16 mouse cellular contexts compared by ENCODE assay signal in the genomic region with DNA sequence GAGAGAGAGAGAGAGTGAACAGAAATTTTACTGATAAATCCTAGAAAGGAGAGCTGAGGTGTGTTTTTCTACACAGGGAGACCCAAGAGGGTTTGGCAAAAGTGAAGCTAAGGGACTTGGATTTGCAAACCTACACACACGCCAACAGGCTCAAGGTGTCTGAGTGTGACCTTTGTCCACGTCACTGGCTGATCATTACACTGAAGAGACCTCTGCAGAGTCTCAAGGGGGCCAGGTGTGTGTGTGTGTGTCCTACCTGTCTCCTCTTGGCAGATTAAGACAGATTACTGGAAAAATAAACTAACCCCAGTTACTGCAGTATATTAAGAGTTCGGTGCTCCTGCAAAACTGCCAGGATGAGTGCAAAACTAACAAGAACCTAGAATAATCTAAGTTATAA.
"Had no signal": no experiment of that assay in that cellular context is flagged by ENCODE, and none has a peak within 500 bp of the region (broad histone marks: within the 10 kb centered on the region; RNA-seq: fewer than 3 reads in every experiment).

No protein-coding gene starts in this region.

- H3K4me2 ChIP-seq: intestine, embryonic 15.5 days; liver, embryonic 13.5 days had no signal

- DNase-seq: layer of hippocampus, postnatal 36 days; liver, embryonic 13.5 days; lung, adult 2 months; lung, postnatal 14 days; midbrain, embryonic 14.5 days; right cerebral cortex, postnatal 14 days; right cerebral cortex, postnatal 4 days; thymus, adult 2 months; thymus, postnatal 25 days had no signal

- H3K36me3 ChIP-seq: intestine, embryonic 15.5 days; liver, embryonic 13.5 days; midbrain, embryonic 10.5 days had no signal

- H3K9ac ChIP-seq: intestine, embryonic 15.5 days; liver, embryonic 13.5 days had no signal

- H3K9me3 ChIP-seq: intestine, embryonic 15.5 days; liver, embryonic 13.5 days; midbrain, embryonic 10.5 days had no signal

- H3K4me3 ChIP-seq: intestine, embryonic 15.5 days; layer of hippocampus, adult 2 months; left cerebral cortex, adult 2 months; liver, embryonic 13.5 days; midbrain, embryonic 10.5 days had no signal

- H3K27ac ChIP-seq: intestine, embryonic 15.5 days; left cerebral cortex, adult 2 months; liver, embryonic 13.5 days; macrophage; midbrain, embryonic 10.5 days; stomach, postnatal 0 days had no signal

- H3K4me1 ChIP-seq: midbrain, embryonic 10.5 days had no signal

- ATAC-seq: hindbrain, embryonic 16.5 days; intestine, embryonic 15.5 days had no signal

- H3K27me3 ChIP-seq: intestine, embryonic 15.5 days; liver, embryonic 13.5 days had no signal
